Mouse (Mus musculus) megakaryocyte, embryonic 14.5 days (primary cell): ENCODE measurements at regions not wholly inside any gene's neighbourhood (a gene's known extent, or its start where the extent isn't known, plus 50 kb on each side); places are given as distances from the start of the nearest gene placed in this dataset.

Experiments
- H3K27me3 ChIP-seq: replicated peaks from 2 replicates; pipeline ENCODE3; 2012; ENCODE audit warnings: inconsistent platforms
- H3K36me3 ChIP-seq: replicated peaks from 2 replicates; pipeline ENCODE3; 2012; ENCODE audit warnings: low read length, inconsistent platforms, mixed read lengths
- H3K4me1 ChIP-seq: 2 replicates; pipeline ENCODE4 v1.6.1; 2012; ENCODE audit warnings: inconsistent platforms
- H3K4me3 ChIP-seq: replicated peaks from 2 replicates; pipeline ENCODE3; 2012; ENCODE audit warnings: moderate library complexity, mild to moderate bottlenecking, inconsistent platforms
- H3K9me3 ChIP-seq: 2 replicates; pipeline ENCODE4 v1.6.1; 2012; ENCODE audit warnings: inconsistent platforms
- FLI1 ChIP-seq: IDR thresholded peaks from 2 replicates; pipeline ENCODE4 v1.6.1; 2012; ENCODE audit warnings: low read length, inconsistent platforms, mixed read lengths
- GATA1 ChIP-seq: IDR thresholded peaks from 3 replicates; pipeline ENCODE4 v1.6.1; 2012; ENCODE audit warnings: mixed read lengths, low read length, inconsistent platforms, borderline replicate concordance

GRCm38 (mm10) chr10:96934661-96935060 is 317.9 kb downstream of the Btg1 start:
- Histone ChIP-seq H3K4me3 (no peak overlapping the region), H3K4me1 (no peaks in the 10 kb centered on the region), H3K27me3 (no peaks in the 10 kb centered on the region), H3K36me3 (no peaks in the 10 kb centered on the region), H3K9me3 (no peaks in the 10 kb centered on the region; the same call in 1 of the 2 replicates)
- TF ChIP-seq GATA1 (no peak), FLI1 (no peak)

- H3K4me3 ChIP-seq: no peak overlapping the region
- H3K27me3 ChIP-seq: no peaks in the 10 kb centered on the region
- H3K9me3 ChIP-seq: peaks cover under 1% of the 10 kb centered on the region; the same call in 1 of the 2 replicates
- H3K4me1 ChIP-seq: no peaks in the 10 kb centered on the region
- no peaks in the 10 kb centered on the region for H3K36me3 ChIP-seq
- no peak for TF ChIP-seq GATA1
- TF ChIP-seq FLI1: no peak
These were observed 324.2 kb downstream of the Btg1 start for GRCm38 (mm10) chr10:96940887-96941518.

- TF ChIP-seq GATA1 (no peak), FLI1 (no peak)
- Histone ChIP-seq H3K4me3 (no peak overlapping the region), H3K36me3 (no peaks in the 10 kb centered on the region)
These were observed 327.4 kb downstream of the Btg1 start for GRCm38 (mm10) chr10:96944229-96944628.

GRCm38 (mm10) chr10:96947971-96948370 is 331.2 kb downstream of the Btg1 start:
- Histone ChIP-seq H3K4me1 (no peaks in the 10 kb centered on the region), H3K9me3 (0 out of 2 replicates have a peak, but pooled peaks cover 5% of the 10 kb centered on the region), H3K36me3 (no peaks in the 10 kb centered on the region), H3K27me3 (no peaks in the 10 kb centered on the region), H3K4me3 (no peak overlapping the region)
- TF ChIP-seq GATA1: no peak
- no peak for TF ChIP-seq FLI1

More at GRCm38 (mm10) chr10:96944229-96944628, 327.4 kb downstream of the Btg1 start:
- Histone ChIP-seq H3K4me1 (no peaks in the 10 kb centered on the region), H3K27me3 (no peaks in the 10 kb centered on the region), H3K9me3 (peaks cover 5% of the 10 kb centered on the region; the same call in 1 of the 2 replicates)

GRCm38 (mm10) chr10:96948871-96949270 is 332.1 kb downstream of the Btg1 start:
- no peak overlapping the region for H3K4me3 ChIP-seq
- H3K36me3 ChIP-seq: no peaks in the 10 kb centered on the region
- TF ChIP-seq FLI1: no peak
- no peak for TF ChIP-seq GATA1
- no peaks in the 10 kb centered on the region for H3K27me3 ChIP-seq
- no peaks in the 10 kb centered on the region for H3K4me1 ChIP-seq
- 0 out of 2 replicates have a peak, but pooled peaks cover 5% of the 10 kb centered on the region for H3K9me3 ChIP-seq

DNA sequence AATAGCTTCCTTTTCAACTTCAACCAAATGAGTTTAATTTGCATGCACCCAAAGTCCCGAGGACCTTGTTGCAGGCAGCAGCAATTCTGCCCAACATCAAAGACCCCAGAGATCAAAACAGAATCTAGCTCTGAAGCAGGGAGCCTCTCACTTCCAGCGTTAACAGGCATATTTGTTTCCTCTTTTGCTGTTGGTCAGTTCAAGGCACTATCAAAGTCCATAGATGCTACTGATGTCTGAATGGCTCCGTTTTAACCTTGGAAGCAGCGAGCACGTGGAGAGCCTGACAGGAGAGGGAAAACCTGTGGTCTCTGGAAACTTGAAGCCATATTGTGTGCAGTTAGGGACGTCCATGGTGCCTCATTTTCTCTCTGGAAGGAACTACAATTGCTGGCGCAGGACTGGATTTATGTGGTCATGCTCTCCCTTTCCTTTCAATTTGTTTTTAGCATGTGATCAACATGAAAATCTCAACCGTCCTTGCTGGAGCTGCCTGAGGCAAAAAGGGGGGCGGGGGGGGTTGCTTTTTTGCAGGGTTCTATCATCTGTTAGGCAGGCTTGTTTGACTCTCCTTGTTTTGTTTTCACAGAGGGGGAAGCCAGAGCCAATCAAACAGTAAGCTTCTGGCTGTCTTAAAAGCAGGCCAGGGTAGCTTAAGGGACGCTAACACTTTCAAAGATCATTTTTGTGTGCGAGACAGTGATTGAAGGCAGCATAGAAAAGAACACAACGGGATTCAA is 338.4 kb downstream of the Btg1 start:
- H3K27me3 ChIP-seq: no peaks in the 10 kb centered on the region
- TF ChIP-seq GATA1 (no peak), FLI1 (no peak)
- H3K36me3 ChIP-seq: no peaks in the 10 kb centered on the region
- no peak overlapping the region for H3K4me3 ChIP-seq
- 0 out of 2 replicates have a peak, but pooled peaks cover 3% of the 10 kb centered on the region for H3K9me3 ChIP-seq
- no peaks in the 10 kb centered on the region for H3K4me1 ChIP-seq

DNA sequence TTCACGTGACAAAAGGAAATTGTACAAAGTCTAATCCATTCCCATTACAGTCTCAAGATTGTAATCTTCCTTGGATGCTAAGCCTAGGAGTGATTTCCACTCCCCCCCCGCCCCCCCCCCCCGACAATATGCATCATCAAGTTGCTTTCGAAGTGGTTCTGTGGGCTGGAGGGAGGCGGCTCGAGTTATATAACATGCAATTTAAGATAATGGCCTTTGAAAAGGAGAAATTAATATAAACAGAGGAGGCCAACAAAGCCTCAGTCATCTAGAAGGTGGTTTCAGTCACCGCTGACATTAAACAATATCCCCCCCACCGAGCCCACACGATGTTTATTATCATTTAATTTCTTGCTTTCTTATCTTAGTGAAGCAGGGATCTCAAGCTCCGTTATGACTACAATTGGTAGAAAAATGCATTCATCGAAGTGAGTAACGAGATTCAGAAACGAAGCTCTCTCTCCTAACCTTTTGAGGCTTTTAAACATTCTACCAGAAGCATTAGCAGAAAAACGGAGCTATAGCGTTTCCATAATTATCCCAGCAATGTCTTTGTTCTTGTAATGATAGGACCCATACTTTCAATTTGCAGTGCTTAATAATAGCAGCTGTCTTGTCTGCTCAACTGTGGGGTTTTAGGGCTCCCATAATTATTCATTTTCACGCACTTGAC is 339.1 kb downstream of the Btg1 start:
- Histone ChIP-seq H3K9me3 (0 out of 2 replicates have a peak, but pooled peaks cover 3% of the 10 kb centered on the region), H3K36me3 (no peaks in the 10 kb centered on the region), H3K4me3 (no peak overlapping the region), H3K27me3 (no peaks in the 10 kb centered on the region), H3K4me1 (no peaks in the 10 kb centered on the region)
- TF ChIP-seq FLI1 (no peak), GATA1 (no peak)

DNA sequence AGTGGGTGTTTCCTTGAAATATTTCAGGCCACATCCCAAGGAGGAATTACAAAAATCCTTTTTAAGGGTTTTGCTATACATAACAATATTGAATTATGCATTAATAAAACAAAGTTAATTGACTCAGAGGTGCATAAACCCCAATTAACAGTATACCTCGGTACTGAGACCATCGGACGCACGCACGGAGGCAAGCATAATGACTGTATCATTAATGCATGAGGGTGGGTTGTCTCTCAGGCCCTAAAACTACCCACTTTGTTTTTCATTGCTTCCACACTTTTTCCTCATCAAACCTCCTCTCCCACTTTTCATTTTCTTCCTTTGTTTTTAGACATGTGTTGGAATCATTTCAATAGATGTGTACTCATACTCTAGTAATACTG is 339.6 kb downstream of the Btg1 start:
- Histone ChIP-seq H3K36me3 (no peaks in the 10 kb centered on the region), H3K4me3 (no peak overlapping the region), H3K4me1 (no peaks in the 10 kb centered on the region), H3K27me3 (no peaks in the 10 kb centered on the region), H3K9me3 (0 out of 2 replicates have a peak, but pooled peaks cover 3% of the 10 kb centered on the region)
- TF ChIP-seq FLI1 (no peak), GATA1 (no peak)

DNA sequence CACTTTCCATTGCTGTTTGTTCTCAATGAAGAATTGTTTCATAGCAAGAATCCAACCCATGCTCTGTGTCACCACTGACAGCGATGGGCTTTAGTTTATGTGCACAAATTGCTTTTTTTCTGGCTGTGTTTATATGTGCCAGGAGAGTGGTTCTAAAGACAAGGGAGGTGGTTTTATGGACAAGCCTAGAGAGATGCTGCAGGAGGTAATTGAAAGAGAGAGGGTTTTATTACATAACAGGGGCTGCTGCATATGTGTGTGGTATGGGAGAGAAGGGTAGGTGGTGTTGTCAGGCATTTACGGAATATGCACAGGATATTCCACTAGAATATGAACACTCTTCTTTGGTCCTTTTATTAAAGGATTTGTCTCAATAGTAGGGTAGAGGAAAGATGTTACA is 340.2 kb downstream of the Btg1 start:
- TF ChIP-seq FLI1 (no peak), GATA1 (no peak)
- 0 out of 2 replicates have a peak, but pooled peaks cover 3% of the 10 kb centered on the region for H3K9me3 ChIP-seq
- no peaks in the 10 kb centered on the region for H3K4me1 ChIP-seq
- H3K27me3 ChIP-seq: no peaks in the 10 kb centered on the region
- H3K4me3 ChIP-seq: no peak overlapping the region
- no peaks in the 10 kb centered on the region for H3K36me3 ChIP-seq
